Mouse (Mus musculus): ENCODE measurements around the gene Rab31. TPM values are rescaled to one million over a fixed set of nuclear protein-coding genes. Genes with fewer than 3 reads are reported as not detected.

The Rab31 gene
- polyA plus RNA-seq, 1 experiment from 2014 or later, result 81.7 TPM

GRCm38 (mm10) chr17:65701797-65702566 is 70.6 kb downstream of the Rab31 start:
- Histone ChIP-seq H3K27me3 (ENCODE audit: control insufficient read depth, insufficient read depth, low read length) (no peaks in the 10 kb centered on the region), H3K4me3 (replicated peaks; ENCODE audit: low read length) (no peak overlapping the region), H3K9ac (peak overlapping the region; percentile 34; the same call in 1 of the 2 replicates), H3K4me2 (replicated peaks) (peak overlapping the region; percentile 3; the same call in 1 of the 2 replicates), H3K36me3 (replicated peaks; ENCODE audit: control insufficient read depth, insufficient read depth) (no peaks in the 10 kb centered on the region), H3K4me1 (replicated peaks; ENCODE audit: control insufficient read depth, insufficient read depth, low read length) (peaks cover 28% of the 10 kb centered on the region), H3K27ac (peak overlapping the region; percentile 83), H3K9me3 (ENCODE audit: control insufficient read depth, low read length) (no peaks in the 10 kb centered on the region)
- WGBS, result 26% methylated on average over 13 of the region's 13 CpGs
- DNase-seq (ENCODE audit: low spot score), result peak; percentile 62
- ATAC-seq (ENCODE audit: low FRiP score), result peak; percentile 80

GRCm38 (mm10) chr17:65701356-65701755 is 71.2 kb downstream of the Rab31 start:
- H3K9ac ChIP-seq, result no peak overlapping the region
- no peak overlapping the region for H3K4me3 ChIP-seq (replicated peaks; ENCODE audit: low read length)
- H3K27me3 ChIP-seq (ENCODE audit: control insufficient read depth, insufficient read depth, low read length), result no peaks in the 10 kb centered on the region
- no peaks in the 10 kb centered on the region for H3K36me3 ChIP-seq (replicated peaks; ENCODE audit: control insufficient read depth, insufficient read depth)
- H3K4me2 ChIP-seq (replicated peaks), result no peak overlapping the region
- H3K9me3 ChIP-seq (ENCODE audit: control insufficient read depth, low read length), result no peaks in the 10 kb centered on the region
- ATAC-seq (ENCODE audit: low FRiP score), result no peak
- peak overlapping the region; percentile 83 for H3K27ac ChIP-seq
- peaks cover 28% of the 10 kb centered on the region for H3K4me1 ChIP-seq (replicated peaks; ENCODE audit: control insufficient read depth, insufficient read depth, low read length)
- whole genome bisulfite sequencing, result 81% methylated on average over 8 of the region's 8 CpGs
- peak; percentile 29 for DNase-seq (ENCODE audit: low spot score)

GRCm38 (mm10) chr17:65700060-65700459 is 72.5 kb downstream of the Rab31 start:
- 0 out of 2 replicates have a peak overlapping the region, but pooled peaks have one; percentile 10 for H3K9ac ChIP-seq
- DNase-seq (ENCODE audit: low spot score), result peak; percentile 77
- ATAC-seq (ENCODE audit: low FRiP score), result peak; percentile 49; the same call in 1 of the 2 replicates
- H3K9me3 ChIP-seq (ENCODE audit: control insufficient read depth, low read length), result no peaks in the 10 kb centered on the region
- peak overlapping the region; percentile 2; the same call in 1 of the 2 replicates for H3K4me2 ChIP-seq (replicated peaks)
- peaks cover 28% of the 10 kb centered on the region for H3K4me1 ChIP-seq (replicated peaks; ENCODE audit: control insufficient read depth, insufficient read depth, low read length)
- no peaks in the 10 kb centered on the region for H3K27me3 ChIP-seq (ENCODE audit: control insufficient read depth, insufficient read depth, low read length)
- 33% methylated on average over 4 of the region's 4 CpGs for WGBS
- no peaks in the 10 kb centered on the region for H3K36me3 ChIP-seq (replicated peaks; ENCODE audit: control insufficient read depth, insufficient read depth)
- H3K4me3 ChIP-seq (replicated peaks; ENCODE audit: low read length), result no peak overlapping the region
- peak overlapping the region; percentile 52 for H3K27ac ChIP-seq

- no peak overlapping the region for H3K9ac ChIP-seq
- H3K36me3 ChIP-seq (replicated peaks; ENCODE audit: control insufficient read depth, insufficient read depth), result no peaks in the 10 kb centered on the region
- DNase-seq (ENCODE audit: low spot score) (peak; percentile 39), ATAC-seq (ENCODE audit: low FRiP score) (no peak)
- no peak overlapping the region for H3K4me2 ChIP-seq (replicated peaks)
- H3K27ac ChIP-seq, result peak overlapping the region; percentile 38
- 76% methylated on average over 12 of the region's 12 CpGs for WGBS
- H3K4me3 ChIP-seq (replicated peaks; ENCODE audit: low read length), result no peak overlapping the region
- no peaks in the 10 kb centered on the region for H3K27me3 ChIP-seq (ENCODE audit: control insufficient read depth, insufficient read depth, low read length)
- H3K9me3 ChIP-seq (ENCODE audit: control insufficient read depth, low read length), result no peaks in the 10 kb centered on the region
- H3K4me1 ChIP-seq (replicated peaks; ENCODE audit: control insufficient read depth, insufficient read depth, low read length), result peaks cover 28% of the 10 kb centered on the region
Measured at GRCm38 (mm10) chr17:65697791-65698463, 74.6 kb downstream of the Rab31 start.

GRCm38 (mm10) chr17:65696939-65697338 is 75.6 kb downstream of the Rab31 start:
- Histone ChIP-seq H3K9me3 (ENCODE audit: control insufficient read depth, low read length) (no peaks in the 10 kb centered on the region), H3K4me1 (replicated peaks; ENCODE audit: control insufficient read depth, insufficient read depth, low read length) (peaks cover 23% of the 10 kb centered on the region), H3K27me3 (ENCODE audit: control insufficient read depth, insufficient read depth, low read length) (no peaks in the 10 kb centered on the region), H3K27ac (no peak overlapping the region), H3K9ac (no peak overlapping the region), H3K4me3 (replicated peaks; ENCODE audit: low read length) (no peak overlapping the region), H3K4me2 (replicated peaks) (no peak overlapping the region), H3K36me3 (replicated peaks; ENCODE audit: control insufficient read depth, insufficient read depth) (no peaks in the 10 kb centered on the region)
- DNase-seq (ENCODE audit: low spot score) (no peak), ATAC-seq (ENCODE audit: low FRiP score) (no peak)
- WGBS, result 98% methylated on average over 13 of the region's 13 CpGs

- Histone ChIP-seq H3K9me3 (ENCODE audit: control insufficient read depth, low read length) (no peaks in the 10 kb centered on the region), H3K4me2 (replicated peaks) (no peak overlapping the region), H3K9ac (no peak overlapping the region), H3K27me3 (ENCODE audit: control insufficient read depth, insufficient read depth, low read length) (no peaks in the 10 kb centered on the region), H3K27ac (no peak overlapping the region), H3K4me3 (replicated peaks; ENCODE audit: low read length) (no peak overlapping the region), H3K36me3 (replicated peaks; ENCODE audit: control insufficient read depth, insufficient read depth) (0 out of 2 replicates have a peak, but pooled peaks cover 5% of the 10 kb centered on the region), H3K4me1 (replicated peaks; ENCODE audit: control insufficient read depth, insufficient read depth, low read length) (no peaks in the 10 kb centered on the region)
- DNase-seq (ENCODE audit: low spot score) (no peak), ATAC-seq (ENCODE audit: low FRiP score) (no peak)
- WGBS, result 85% methylated on average over 4 of the region's 4 CpGs
Measured at GRCm38 (mm10) chr17:65692276-65692675, 80.3 kb downstream of the Rab31 start.

GRCm38 (mm10) chr17:65683731-65684130 is 88.8 kb downstream of the Rab31 start:
- H3K4me3 ChIP-seq (replicated peaks; ENCODE audit: low read length), result no peak overlapping the region
- DNase-seq (ENCODE audit: low spot score) (no peak), ATAC-seq (ENCODE audit: low FRiP score) (no peak)
- no peaks in the 10 kb centered on the region for H3K9me3 ChIP-seq (ENCODE audit: control insufficient read depth, low read length)
- no peaks in the 10 kb centered on the region for H3K4me1 ChIP-seq (replicated peaks; ENCODE audit: control insufficient read depth, insufficient read depth, low read length)
- 70% methylated on average over 2 of the region's 2 CpGs for WGBS
- H3K36me3 ChIP-seq (replicated peaks; ENCODE audit: control insufficient read depth, insufficient read depth), result no peaks in the 10 kb centered on the region
- H3K9ac ChIP-seq, result no peak overlapping the region
- no peak overlapping the region for H3K27ac ChIP-seq
- H3K27me3 ChIP-seq (ENCODE audit: control insufficient read depth, insufficient read depth, low read length), result no peaks in the 10 kb centered on the region
- H3K4me2 ChIP-seq (replicated peaks), result no peak overlapping the region

- Histone ChIP-seq H3K36me3 (replicated peaks; ENCODE audit: control insufficient read depth, insufficient read depth) (no peaks in the 10 kb centered on the region), H3K27me3 (ENCODE audit: control insufficient read depth, insufficient read depth, low read length) (no peaks in the 10 kb centered on the region), H3K4me2 (replicated peaks) (no peak overlapping the region), H3K9ac (no peak overlapping the region), H3K4me1 (replicated peaks; ENCODE audit: control insufficient read depth, insufficient read depth, low read length) (no peaks in the 10 kb centered on the region), H3K9me3 (ENCODE audit: control insufficient read depth, low read length) (no peaks in the 10 kb centered on the region), H3K27ac (no peak overlapping the region), H3K4me3 (replicated peaks; ENCODE audit: low read length) (no peak overlapping the region)
- DNase-seq (ENCODE audit: low spot score), result no peak
- WGBS, result 90% methylated on average over 3 of the region's 3 CpGs
- no peak for ATAC-seq (ENCODE audit: low FRiP score)
Measured at GRCm38 (mm10) chr17:65683316-65683715, 89.2 kb downstream of the Rab31 start.

- no peak overlapping the region for H3K4me2 ChIP-seq (replicated peaks)
- no peaks in the 10 kb centered on the region for H3K36me3 ChIP-seq (replicated peaks; ENCODE audit: control insufficient read depth, insufficient read depth)
- no peak overlapping the region for H3K27ac ChIP-seq
- ATAC-seq (ENCODE audit: low FRiP score) (no peak), DNase-seq (ENCODE audit: low spot score) (no peak)
- 86% methylated on average over 5 of the region's 5 CpGs for WGBS
- no peak overlapping the region for H3K9ac ChIP-seq
- no peaks in the 10 kb centered on the region for H3K4me1 ChIP-seq (replicated peaks; ENCODE audit: control insufficient read depth, insufficient read depth, low read length)
- no peaks in the 10 kb centered on the region for H3K27me3 ChIP-seq (ENCODE audit: control insufficient read depth, insufficient read depth, low read length)
- no peaks in the 10 kb centered on the region for H3K9me3 ChIP-seq (ENCODE audit: control insufficient read depth, low read length)
- H3K4me3 ChIP-seq (replicated peaks; ENCODE audit: low read length), result no peak overlapping the region
Measured at GRCm38 (mm10) chr17:65682071-65682680, 90.4 kb downstream of the Rab31 start.

Measured in hindbrain, embryonic 14.5 days (tissue).